Mouse (Mus musculus): ENCODE results near the gene Tanc1. TPM values are rescaled to one million over a fixed set of nuclear protein-coding genes. Genes with fewer than 3 reads are reported as not detected.

Tanc1 gene
- polyA plus RNA-seq, 1 experiment from 2014 or later = 2.4 TPM

DNA sequence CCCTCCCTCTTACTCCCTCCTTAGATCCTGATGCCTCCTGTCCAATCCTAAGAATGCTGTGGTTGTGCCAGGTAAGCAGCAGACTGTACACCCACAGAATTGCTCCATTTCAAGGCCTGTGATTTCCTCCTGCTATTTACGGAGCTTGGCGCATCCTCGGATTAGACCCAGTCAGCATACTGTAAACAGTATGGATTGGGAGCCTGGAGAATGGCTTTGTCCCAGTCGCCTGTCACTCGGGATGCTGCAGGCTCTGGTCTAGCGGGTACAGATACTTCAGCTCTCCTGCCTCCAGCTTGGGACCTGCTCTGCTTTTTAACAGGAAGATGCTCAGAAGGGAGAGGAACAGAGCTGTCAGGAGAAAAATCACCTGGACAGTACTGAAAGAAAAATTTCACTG, 207.6 kb downstream of the Tanc1 start:
- H3K9me3 ChIP-seq (replicated peaks) = no peaks in the 10 kb centered on the region
- H3K27ac ChIP-seq (replicated peaks) = no peak overlapping the region
- 83% methylated on average over 6 of the region's 6 CpGs for WGBS (ENCODE audit: insufficient replicate concordance)

DNA sequence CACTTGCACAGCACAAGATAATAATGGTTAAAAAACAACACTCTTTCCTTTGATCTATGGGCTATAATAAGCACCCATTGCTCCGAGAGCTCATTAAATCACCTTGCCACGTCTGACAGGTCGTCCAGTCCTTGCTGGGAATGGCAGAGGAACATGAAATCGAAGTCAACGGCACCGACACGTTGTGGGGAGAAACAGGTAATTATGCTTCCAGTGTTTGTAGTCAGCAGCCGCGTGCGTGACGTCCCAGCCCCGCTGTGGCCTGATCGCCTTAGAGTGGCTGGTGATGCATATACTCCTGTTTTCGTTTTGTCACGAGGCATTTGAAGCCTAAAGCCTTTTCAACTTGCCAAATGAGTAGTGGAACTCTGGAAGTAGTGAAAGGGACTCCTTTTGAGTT, 208.2 kb downstream of the Tanc1 start:
- no peaks in the 10 kb centered on the region for H3K4me1 ChIP-seq (replicated peaks)
- H3K36me3 ChIP-seq (replicated peaks) = no peaks in the 10 kb centered on the region
- no peak for ATAC-seq (ENCODE audit: insufficient read depth)
- H3K27me3 ChIP-seq = no peaks in the 10 kb centered on the region
- no peak overlapping the region for H3K4me3 ChIP-seq (replicated peaks)
- no peak overlapping the region for H3K9ac ChIP-seq
- no peaks in the 10 kb centered on the region for H3K9me3 ChIP-seq (replicated peaks)
- no peak overlapping the region for H3K4me2 ChIP-seq
- no peak overlapping the region for H3K27ac ChIP-seq (replicated peaks)
- WGBS (ENCODE audit: insufficient replicate concordance) = 79% methylated on average over 15 of the region's 15 CpGs

More for the DNA sequence above, 207.6 kb downstream of the Tanc1 start:
- no peak overlapping the region for H3K4me3 ChIP-seq (replicated peaks)
- no peaks in the 10 kb centered on the region for H3K36me3 ChIP-seq (replicated peaks)
- H3K4me1 ChIP-seq (replicated peaks) = no peaks in the 10 kb centered on the region
- H3K4me2 ChIP-seq = no peak overlapping the region
- no peak for ATAC-seq (ENCODE audit: insufficient read depth)
- H3K27me3 ChIP-seq = no peaks in the 10 kb centered on the region
- no peak overlapping the region for H3K9ac ChIP-seq

- H3K9ac ChIP-seq = no peak overlapping the region
- no peaks in the 10 kb centered on the region for H3K36me3 ChIP-seq (replicated peaks)
- no peak overlapping the region for H3K27ac ChIP-seq (replicated peaks)
- H3K4me1 ChIP-seq (replicated peaks) = no peaks in the 10 kb centered on the region
- H3K4me2 ChIP-seq = no peak overlapping the region
- no peak overlapping the region for H3K4me3 ChIP-seq (replicated peaks)
- H3K9me3 ChIP-seq (replicated peaks) = no peaks in the 10 kb centered on the region
- H3K27me3 ChIP-seq = no peaks in the 10 kb centered on the region
- WGBS (ENCODE audit: insufficient replicate concordance) = 73% methylated on average over 2 of the region's 2 CpGs
- ATAC-seq (ENCODE audit: insufficient read depth) = no peak
Measured at GRCm38 (mm10) chr2:59821044-59821443, 209.2 kb downstream of the Tanc1 start.

- no peaks in the 10 kb centered on the region for H3K4me1 ChIP-seq (replicated peaks)
- ATAC-seq (ENCODE audit: insufficient read depth) = no peak
Measured at GRCm38 (mm10) chr2:59824289-59824688, 212.4 kb downstream of the Tanc1 start.

DNA sequence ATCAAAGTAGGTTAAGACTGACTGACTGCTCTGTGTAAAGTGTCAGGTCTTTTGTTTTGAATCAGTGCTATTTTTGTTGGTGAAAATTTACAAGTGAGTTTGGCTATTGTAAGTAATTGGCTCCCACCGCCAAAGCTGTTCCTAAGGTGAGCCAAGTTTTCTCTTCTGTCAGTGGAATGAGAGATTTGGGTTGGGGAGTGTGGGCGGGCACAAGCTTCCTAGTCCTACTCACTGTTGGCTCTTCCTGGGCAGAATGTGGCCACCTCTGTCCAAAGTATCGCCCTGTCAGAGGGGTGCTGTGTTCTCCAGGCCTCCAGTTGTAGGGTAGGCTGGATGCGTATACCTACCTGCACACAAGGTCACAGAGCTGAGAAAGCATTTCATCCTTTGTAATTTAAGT, 213.5 kb downstream of the Tanc1 start:
- no peak for ATAC-seq (ENCODE audit: insufficient read depth)
- no peak overlapping the region for H3K4me2 ChIP-seq
- H3K4me1 ChIP-seq (replicated peaks) = no peaks in the 10 kb centered on the region
- H3K36me3 ChIP-seq (replicated peaks) = no peaks in the 10 kb centered on the region
- H3K27ac ChIP-seq (replicated peaks) = no peak overlapping the region
- no peaks in the 10 kb centered on the region for H3K9me3 ChIP-seq (replicated peaks)
- H3K27me3 ChIP-seq = no peaks in the 10 kb centered on the region
- no peak overlapping the region for H3K4me3 ChIP-seq (replicated peaks)
- H3K9ac ChIP-seq = no peak overlapping the region
- WGBS (ENCODE audit: insufficient replicate concordance) = 78% methylated on average over 4 of the region's 4 CpGs

More at GRCm38 (mm10) chr2:59824289-59824688, 212.4 kb downstream of the Tanc1 start:
- Histone ChIP-seq H3K36me3 (replicated peaks) (no peaks in the 10 kb centered on the region), H3K27ac (replicated peaks) (no peak overlapping the region), H3K9me3 (replicated peaks) (no peaks in the 10 kb centered on the region), H3K4me3 (replicated peaks) (no peak overlapping the region), H3K9ac (no peak overlapping the region), H3K4me2 (no peak overlapping the region), H3K27me3 (no peaks in the 10 kb centered on the region)
- WGBS (ENCODE audit: insufficient replicate concordance) = 65% methylated on average over 8 of the region's 8 CpGs

DNA sequence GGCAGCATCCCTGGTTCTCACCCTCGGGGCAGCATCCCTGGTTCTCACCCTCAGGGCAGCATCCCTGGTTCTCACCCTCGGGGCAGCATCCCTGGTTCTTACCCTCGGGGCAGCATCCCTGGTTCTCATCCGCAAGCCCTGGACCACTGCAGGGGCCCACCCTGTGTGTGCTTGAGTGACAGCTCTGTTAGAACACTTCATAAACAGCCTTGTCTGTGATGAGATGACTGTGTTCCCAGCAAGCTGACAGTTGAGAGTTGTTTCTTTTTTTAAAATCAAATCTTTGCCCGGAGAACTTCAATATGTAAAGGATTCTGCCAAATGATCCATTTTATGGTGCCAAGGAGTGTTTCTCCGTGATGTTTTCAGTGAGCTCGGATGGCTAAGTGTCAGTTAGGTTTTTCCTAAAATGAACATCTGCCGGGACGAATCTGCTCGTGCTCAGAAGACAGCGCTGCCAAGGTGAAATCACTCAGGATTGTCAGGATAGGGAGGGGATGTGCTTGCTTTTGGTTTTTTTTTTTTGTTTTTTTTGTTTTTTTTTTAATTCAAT, 216.3 kb downstream of the Tanc1 start:
- Histone ChIP-seq H3K4me3 (replicated peaks) (no peak overlapping the region), H3K27ac (replicated peaks) (no peak overlapping the region), H3K9me3 (replicated peaks) (no peaks in the 10 kb centered on the region), H3K27me3 (no peaks in the 10 kb centered on the region), H3K9ac (no peak overlapping the region), H3K4me2 (no peak overlapping the region), H3K4me1 (replicated peaks) (no peaks in the 10 kb centered on the region), H3K36me3 (replicated peaks) (no peaks in the 10 kb centered on the region)
- 59% methylated on average over 11 of the region's 11 CpGs for WGBS (ENCODE audit: insufficient replicate concordance)
- no peak for ATAC-seq (ENCODE audit: insufficient read depth)

DNA sequence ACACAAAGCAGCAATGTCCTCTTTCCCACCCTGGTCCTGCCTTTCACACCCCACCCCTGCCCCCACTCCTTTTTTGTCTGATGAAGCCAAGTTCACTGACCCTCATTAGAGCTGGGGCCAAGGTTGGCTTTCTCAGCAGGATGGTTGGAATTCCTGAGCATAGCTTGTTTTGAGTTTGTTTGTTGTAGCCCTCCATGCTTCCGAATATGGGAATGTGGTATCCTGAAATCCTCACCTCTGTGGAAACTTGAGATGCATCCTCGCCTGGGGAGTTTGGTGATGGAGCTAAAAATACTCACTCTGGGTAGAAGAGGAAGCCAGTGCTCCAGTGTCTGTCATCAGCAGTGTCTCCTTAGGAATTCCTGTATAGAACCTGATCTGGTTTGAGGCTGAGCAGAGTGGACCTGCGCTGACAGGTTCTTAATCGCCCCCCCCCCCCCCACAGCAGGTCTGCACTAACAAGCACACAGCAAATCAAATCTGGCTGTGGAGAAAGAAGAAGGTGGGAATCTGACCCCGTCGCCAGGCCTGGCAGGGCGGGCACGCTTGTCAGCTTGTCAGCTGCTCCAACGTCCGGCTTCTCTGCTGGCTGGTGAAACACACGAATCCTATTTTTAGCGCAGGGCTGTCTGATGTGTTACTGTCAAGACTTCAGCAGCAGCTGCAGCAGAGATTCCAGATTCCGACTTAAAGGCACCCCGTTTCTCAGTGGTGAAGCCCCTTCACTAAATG, 217.1 kb downstream of the Tanc1 start:
- Histone ChIP-seq H3K36me3 (replicated peaks) (no peaks in the 10 kb centered on the region), H3K9ac (no peak overlapping the region), H3K4me1 (replicated peaks) (no peaks in the 10 kb centered on the region), H3K27ac (replicated peaks) (no peak overlapping the region), H3K4me3 (replicated peaks) (no peak overlapping the region), H3K9me3 (replicated peaks) (no peaks in the 10 kb centered on the region), H3K4me2 (no peak overlapping the region), H3K27me3 (no peaks in the 10 kb centered on the region)
- ATAC-seq (ENCODE audit: insufficient read depth) = no peak
- 19% methylated on average over 14 of the region's 14 CpGs for WGBS (ENCODE audit: insufficient replicate concordance)

GRCm38 (mm10) chr2:59829718-59830117, 217.9 kb downstream of the Tanc1 start:
- H3K27ac ChIP-seq (replicated peaks) = no peak overlapping the region
- no peak for ATAC-seq (ENCODE audit: insufficient read depth)
- no peaks in the 10 kb centered on the region for H3K36me3 ChIP-seq (replicated peaks)
- H3K9me3 ChIP-seq (replicated peaks) = no peaks in the 10 kb centered on the region
- no peak overlapping the region for H3K4me3 ChIP-seq (replicated peaks)
- H3K9ac ChIP-seq = no peak overlapping the region
- H3K4me1 ChIP-seq (replicated peaks) = no peaks in the 10 kb centered on the region
- no peak overlapping the region for H3K4me2 ChIP-seq
- 60% methylated on average over 7 of the region's 7 CpGs for WGBS (ENCODE audit: insufficient replicate concordance)
- no peaks in the 10 kb centered on the region for H3K27me3 ChIP-seq

- Histone ChIP-seq H3K27ac (replicated peaks) (no peak overlapping the region), H3K9ac (no peak overlapping the region), H3K9me3 (replicated peaks) (no peaks in the 10 kb centered on the region), H3K36me3 (replicated peaks) (no peaks in the 10 kb centered on the region), H3K27me3 (no peaks in the 10 kb centered on the region), H3K4me2 (no peak overlapping the region), H3K4me1 (replicated peaks) (no peaks in the 10 kb centered on the region), H3K4me3 (replicated peaks) (no peak overlapping the region)
- no peak for ATAC-seq (ENCODE audit: insufficient read depth)
- 33% methylated on average over 9 of the region's 9 CpGs for WGBS (ENCODE audit: insufficient replicate concordance)
Measured at GRCm38 (mm10) chr2:59830151-59830550, 218.3 kb downstream of the Tanc1 start.

DNA sequence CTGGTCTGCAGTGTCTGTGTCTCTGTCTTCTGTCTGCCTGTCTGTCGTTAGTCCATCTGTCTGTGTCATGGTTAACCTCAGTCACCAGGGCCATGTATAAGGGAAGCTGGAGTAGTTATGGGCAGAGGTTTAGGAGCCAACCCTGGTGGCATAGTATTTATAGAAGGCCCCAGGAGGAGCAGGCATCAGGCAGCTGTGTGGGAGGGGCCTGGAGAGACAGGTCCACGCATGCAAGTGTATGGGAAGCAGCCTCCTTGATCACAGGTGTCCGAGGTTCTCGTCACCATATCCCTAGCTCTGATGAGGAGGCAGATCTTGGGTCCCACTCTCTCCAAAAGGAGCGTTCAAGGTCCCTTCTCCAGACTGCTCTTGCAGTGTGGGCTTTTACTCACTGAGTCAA, 219.1 kb downstream of the Tanc1 start:
- H3K9me3 ChIP-seq (replicated peaks) = no peaks in the 10 kb centered on the region
- WGBS (ENCODE audit: insufficient replicate concordance) = 69% methylated on average over 5 of the region's 5 CpGs
- no peak overlapping the region for H3K4me2 ChIP-seq
- no peak overlapping the region for H3K9ac ChIP-seq
- no peak overlapping the region for H3K27ac ChIP-seq (replicated peaks)
- no peaks in the 10 kb centered on the region for H3K4me1 ChIP-seq (replicated peaks)
- H3K27me3 ChIP-seq = no peaks in the 10 kb centered on the region
- no peaks in the 10 kb centered on the region for H3K36me3 ChIP-seq (replicated peaks)
- H3K4me3 ChIP-seq (replicated peaks) = no peak overlapping the region
- no peak for ATAC-seq (ENCODE audit: insufficient read depth)

- Histone ChIP-seq H3K9me3 (replicated peaks) (no peaks in the 10 kb centered on the region), H3K4me1 (replicated peaks) (no peaks in the 10 kb centered on the region), H3K4me2 (no peak overlapping the region), H3K4me3 (replicated peaks) (no peak overlapping the region), H3K27ac (replicated peaks) (no peak overlapping the region), H3K27me3 (no peaks in the 10 kb centered on the region), H3K36me3 (replicated peaks) (no peaks in the 10 kb centered on the region), H3K9ac (no peak overlapping the region)
- ATAC-seq (ENCODE audit: insufficient read depth) = no peak
- whole genome bisulfite sequencing (ENCODE audit: insufficient replicate concordance) = 78% methylated on average over 7 of the region's 7 CpGs
Measured at GRCm38 (mm10) chr2:59831831-59832230, 220.0 kb downstream of the Tanc1 start.

DNA sequence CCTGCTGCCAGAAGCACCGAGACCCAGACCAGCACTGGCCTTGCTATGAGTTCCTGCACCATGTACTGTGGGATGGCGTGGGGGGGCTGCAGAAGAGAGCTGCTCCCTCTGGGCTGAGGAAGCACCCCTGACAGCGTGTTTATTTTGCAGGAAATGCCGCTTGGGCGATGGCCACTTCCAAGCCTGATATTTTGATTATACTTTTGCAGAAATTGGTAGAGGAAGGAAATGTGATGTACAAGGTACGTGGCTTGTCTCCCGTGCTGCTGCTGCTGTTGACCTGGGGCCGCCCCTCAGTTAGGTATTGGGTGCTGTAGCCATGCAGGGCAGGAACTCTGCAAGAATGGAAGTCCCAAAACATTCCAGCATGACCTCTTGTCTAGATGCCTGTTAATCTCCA, 227.0 kb downstream of the Tanc1 start:
- no peak overlapping the region for H3K4me2 ChIP-seq
- H3K9ac ChIP-seq = no peak overlapping the region
- H3K9me3 ChIP-seq (replicated peaks) = no peaks in the 10 kb centered on the region
- peaks cover 21% of the 10 kb centered on the region for H3K4me1 ChIP-seq (replicated peaks)
- no peak overlapping the region for H3K4me3 ChIP-seq (replicated peaks)
- no peaks in the 10 kb centered on the region for H3K27me3 ChIP-seq
- no peak for ATAC-seq (ENCODE audit: insufficient read depth)
- H3K36me3 ChIP-seq (replicated peaks) = peaks cover 19% of the 10 kb centered on the region; the same call in 1 of the 2 replicates
- no peak overlapping the region for H3K27ac ChIP-seq (replicated peaks)
- 55% methylated on average over 8 of the region's 8 CpGs for WGBS (ENCODE audit: insufficient replicate concordance)
